Mouse (Mus musculus) liver, postnatal 0 days (tissue): ENCODE results near the gene Tacr3.

Experiments used
- CTCF ChIP-seq: sonication (generic); IDR thresholded peaks from 2 replicates; pipeline ENCODE4 v1.5.1; 2016; ENCODE audit warnings: antibody characterized with exemption, low read depth
- EP300 ChIP-seq: IDR thresholded peaks from 2 replicates; pipeline ENCODE4 v1.6.1; 2016; ENCODE audit warnings: antibody characterized with exemption, low read depth, mild to moderate bottlenecking

GRCm38 (mm10) chr3:134895831-134896230 is 67.0 kb downstream of the Tacr3 start:
- no peak for TF ChIP-seq CTCF
- TF ChIP-seq EP300, result no peak
